Mouse (Mus musculus): Measurements from ENCODE around the gene D13Ertd608e. TPM values are rescaled to one million over a fixed set of nuclear protein-coding genes. Genes with fewer than 3 reads are reported as not detected.

Gene D13Ertd608e
- total RNA-seq, 4 experiments from 2014 or later, result not detected

Other genes with a start within 250 kb of the D13Ertd608e start
- under 1 TPM in 1 of 4 experiments, not detected in 3; 0.12 TPM for gene Ccl28, start 212.2 kb upstream of the D13Ertd608e start, total RNA-seq (2022)
- 10 to 100 TPM; 29.3 to 35.0 (median 32.5) TPM for gene Hmgcs1, start 145.6 kb upstream of the D13Ertd608e start, total RNA-seq (2022)
- 1 to 10 TPM; 1.4 to 2.0 (median 1.8) TPM for gene Nim1k, start 80.1 kb upstream of the D13Ertd608e start, total RNA-seq (2022)
- gene Zfp131, start 45.1 kb upstream of the D13Ertd608e start, total RNA-seq (2022), result 10 to 100 TPM; 18.1 to 21.7 (median 19.3) TPM
- gene AF067063, start 5.8 kb upstream of the D13Ertd608e start, total RNA-seq (2022), result not detected
- not detected for gene Tcstv1, start 58.8 kb downstream of the D13Ertd608e start, total RNA-seq (2022)
- gene Gm21761, start 93.3 kb downstream of the D13Ertd608e start, total RNA-seq (2022), result not detected
- gene B020031M17Rik, start 114.8 kb downstream of the D13Ertd608e start, total RNA-seq (2022), result not detected
- not detected for gene Gm36079, start 191.0 kb downstream of the D13Ertd608e start, total RNA-seq (2022)
- under 1 TPM in 3 of 4 experiments, not detected in 1; 0.22 to 0.72 (median 0.28) TPM for gene Gm21188, start 216.2 kb downstream of the D13Ertd608e start, total RNA-seq (2022)

Measured in heart, adult 8-10 months (tissue).